Mouse (Mus musculus) heart, embryonic 11.5 days (tissue): ENCODE results near the gene St7l. TPM values are rescaled to one million over a fixed set of nuclear protein-coding genes. Genes with fewer than 3 reads are reported as not detected.

ENCODE experiments used
- ATAC-seq: fragments of 200-750 bp; cut with Nextera tagmentation; replicated peaks from 2 replicates; pipeline ENCODE4 v1.8.0; 2017; ENCODE audit warnings: moderate library complexity; ENCODE audit not compliant: insufficient number of reproducible peaks, low FRiP score, low TSS enrichment
- H3K27ac ChIP-seq: fragments of 300-500 bp; sonication (generic); 2 replicates; pipeline ENCODE4 v1.5.1; 2014; ENCODE audit warnings: mild to moderate bottlenecking, low read depth, low read length
- H3K27me3 ChIP-seq: fragments of 300-500 bp; sonication (generic); 2 replicates; pipeline ENCODE4 v1.6.1; 2014; ENCODE audit warnings: mild to moderate bottlenecking, low read length, mixed read lengths; ENCODE audit not compliant: control insufficient read depth, insufficient read depth
- H3K36me3 ChIP-seq: fragments of 300-500 bp; sonication (generic); 2 replicates; pipeline ENCODE4 v1.6.1; 2014; ENCODE audit warnings: mild to moderate bottlenecking, low read length, moderate library complexity, mixed read lengths; ENCODE audit not compliant: control insufficient read depth, insufficient read depth
- H3K4me1 ChIP-seq: fragments of 300-500 bp; sonication (generic); 2 replicates; pipeline ENCODE4 v1.6.1; 2014; ENCODE audit warnings: low read length; ENCODE audit not compliant: control insufficient read depth, insufficient read depth
- H3K4me2 ChIP-seq: fragments of 300-500 bp; sonication (generic); 2 replicates; pipeline ENCODE4 v1.6.1; 2014; ENCODE audit warnings: mild to moderate bottlenecking, moderate library complexity
- H3K4me3 ChIP-seq: fragments of 300-500 bp; sonication (generic); 2 replicates; pipeline ENCODE4 v1.5.1; 2014; ENCODE audit warnings: low read depth, low read length
- H3K9ac ChIP-seq: fragments of 300-500 bp; sonication (generic); 2 replicates; pipeline ENCODE4 v1.6.1; 2014; ENCODE audit warnings: mild to moderate bottlenecking, low read depth, low read length, moderate library complexity
- H3K9me3 ChIP-seq: fragments of 300-500 bp; sonication (generic); replicated peaks from 2 replicates; pipeline ENCODE4 v1.6.1; 2016; ENCODE audit warnings: low read length; ENCODE audit not compliant: control insufficient read depth
- WGBS: fragments of 180-500 bp; shearing (Covaris S2); extraction: QIAGEN DNeasy Blood & Tissue Kit; methylation state at CpG from one replicate; pipeline ENCODE4 v1.1.7; 2014; ENCODE audit not compliant: insufficient replicate concordance; 5-methylcytosine and 5-hydroxymethylcytosine counted together
- polyA plus RNA-seq: library from polyadenylated mRNA; unstranded; fragments of >200 nt; fragmentation: Nextera tagmentation; extraction: Ambion mirVana; gene quantifications from 2 replicates; pipeline ENCODE4 v1.2.1, GENCODE M21; 2014

The St7l gene
- 24.2 and 29.4 TPM in 2 replicates for polyA plus RNA-seq

GRCm38 (mm10) chr3:104863786-104864650 lies at the start of gene St7l, which contains the start of gene Capza1:
St7l (plus strand) TSS chr3:104864005.
Capza1 (minus strand) TSS chr3:104864505.
- H3K27ac ChIP-seq, result peak within 1 kb of the TSS; percentile 98
- under 1% methylated on average over 43 of the region's 43 CpGs for WGBS
- peak within 1 kb of the TSS; percentile 84 for H3K4me2 ChIP-seq
- peak; percentile 92 for ATAC-seq
- no peaks in the 10 kb centered on the region; the same call in 1 of the 2 replicates for H3K36me3 ChIP-seq
- H3K4me3 ChIP-seq, result peak within 1 kb of the TSS; percentile 97
- H3K4me1 ChIP-seq, result peaks cover 23% of the 10 kb centered on the region
- no peaks in the 10 kb centered on the region for H3K9me3 ChIP-seq
- peak within 1 kb of the TSS; percentile 99 for H3K9ac ChIP-seq
- no peaks in the 10 kb centered on the region for H3K27me3 ChIP-seq

- Histone ChIP-seq H3K36me3 (no peaks in the 10 kb centered on the region), H3K9me3 (no peaks in the 10 kb centered on the region), H3K4me1 (peaks cover 19% of the 10 kb centered on the region), H3K4me2 (no peak overlapping the region), H3K27ac (no peak overlapping the region), H3K9ac (no peak overlapping the region), H3K4me3 (no peak overlapping the region), H3K27me3 (no peaks in the 10 kb centered on the region)
- 97% methylated on average over 1 of the region's 1 CpGs for WGBS
- no peak for ATAC-seq
These were observed 49.1 kb upstream of the St7l start for GRCm38 (mm10) chr3:104814746-104815145.

- peaks cover 20% of the 10 kb centered on the region for H3K4me1 ChIP-seq
- H3K4me3 ChIP-seq, result no peak overlapping the region
- 93% methylated on average over 2 of the region's 2 CpGs for WGBS
- no peak overlapping the region for H3K9ac ChIP-seq
- H3K27ac ChIP-seq, result no peak overlapping the region
- H3K27me3 ChIP-seq, result no peaks in the 10 kb centered on the region
- no peak overlapping the region for H3K4me2 ChIP-seq
- no peaks in the 10 kb centered on the region for H3K9me3 ChIP-seq
- no peaks in the 10 kb centered on the region for H3K36me3 ChIP-seq
- no peak for ATAC-seq
These were observed 48.5 kb upstream of the St7l start for GRCm38 (mm10) chr3:104815346-104815745.

GRCm38 (mm10) chr3:104816130-104816529 lies 47.7 kb upstream of the St7l start:
- peaks cover 20% of the 10 kb centered on the region for H3K4me1 ChIP-seq
- H3K36me3 ChIP-seq, result peaks cover 3% of the 10 kb centered on the region; the same call in 1 of the 2 replicates
- H3K9me3 ChIP-seq, result no peaks in the 10 kb centered on the region
- H3K4me3 ChIP-seq, result no peak overlapping the region
- WGBS, result 96% methylated on average over 7 of the region's 7 CpGs
- no peak overlapping the region for H3K27ac ChIP-seq
- no peak for ATAC-seq
- no peak overlapping the region for H3K9ac ChIP-seq
- no peak overlapping the region for H3K4me2 ChIP-seq
- no peaks in the 10 kb centered on the region for H3K27me3 ChIP-seq

- Histone ChIP-seq H3K4me2 (peak overlapping the region; percentile 79), H3K4me3 (peak overlapping the region; percentile 95), H3K27me3 (no peaks in the 10 kb centered on the region), H3K4me1 (peaks cover 20% of the 10 kb centered on the region), H3K27ac (peak overlapping the region; percentile 96), H3K9me3 (no peaks in the 10 kb centered on the region), H3K36me3 (peaks cover 3% of the 10 kb centered on the region; the same call in 1 of the 2 replicates), H3K9ac (peak overlapping the region; percentile 97)
- WGBS, result under 1% methylated on average over 35 of the region's 46 CpGs
- ATAC-seq, result peak; percentile 44
These were observed 46.3 kb upstream of the St7l start for GRCm38 (mm10) chr3:104817481-104817990.

- H3K4me3 ChIP-seq, result peak within 1 kb of the TSS; percentile 95
- WGBS, result under 1% methylated on average over 40 of the region's 40 CpGs
- H3K27me3 ChIP-seq, result no peaks in the 10 kb centered on the region
- H3K9ac ChIP-seq, result peak within 1 kb of the TSS; percentile 97
- H3K4me1 ChIP-seq, result peaks cover 20% of the 10 kb centered on the region
- ATAC-seq, result peak; percentile 83
- H3K4me2 ChIP-seq, result peak within 1 kb of the TSS; percentile 79
- H3K36me3 ChIP-seq, result peaks cover 3% of the 10 kb centered on the region; the same call in 1 of the 2 replicates
- H3K27ac ChIP-seq, result peak within 1 kb of the TSS; percentile 96
- H3K9me3 ChIP-seq, result no peaks in the 10 kb centered on the region
These were observed 45.6 kb upstream of the St7l start, which contains the start of gene Mov10 for GRCm38 (mm10) chr3:104817991-104818748. Mov10 (minus strand) TSS chr3:104818563.

- no peaks in the 10 kb centered on the region for H3K27me3 ChIP-seq
- peak overlapping the region; percentile 96 for H3K27ac ChIP-seq
- H3K9me3 ChIP-seq, result no peaks in the 10 kb centered on the region
- peak overlapping the region; percentile 95 for H3K4me3 ChIP-seq
- no peak for ATAC-seq
- H3K4me2 ChIP-seq, result peak overlapping the region; percentile 79
- H3K4me1 ChIP-seq, result peaks cover 20% of the 10 kb centered on the region
- peaks cover 3% of the 10 kb centered on the region; the same call in 1 of the 2 replicates for H3K36me3 ChIP-seq
- H3K9ac ChIP-seq, result peak overlapping the region; percentile 97
- WGBS, result 3% methylated on average over 3 of the region's 3 CpGs
These were observed 45.1 kb upstream of the St7l start for GRCm38 (mm10) chr3:104818749-104819134.

GRCm38 (mm10) chr3:104820426-104820825 lies 43.4 kb upstream of the St7l start:
- Histone ChIP-seq H3K9ac (no peak overlapping the region), H3K9me3 (no peaks in the 10 kb centered on the region), H3K4me1 (peaks cover 20% of the 10 kb centered on the region), H3K36me3 (peaks cover 3% of the 10 kb centered on the region; the same call in 1 of the 2 replicates), H3K27me3 (no peaks in the 10 kb centered on the region), H3K4me2 (no peak overlapping the region), H3K27ac (no peak overlapping the region; the same call in 1 of the 2 replicates), H3K4me3 (no peak overlapping the region)
- ATAC-seq, result no peak
- WGBS, result 71% methylated on average over 1 of the region's 1 CpGs
